26 mouse cellular contexts compared by ENCODE assay signal in genomic region chr8:128648071-128648470, GRCm38 (mm10). TPM values are rescaled to one million over a fixed set of nuclear protein-coding genes. Genes with fewer than 3 reads are reported as not detected.
DNase-seq lines count a peak whose midpoint lies in the region; ATAC-seq and TF ChIP-seq lines count a peak whose summit lies in the region.
"Had no signal": no experiment of that assay in that cellular context is flagged by ENCODE, and none has a peak within 500 bp of the region (broad histone marks: within the 10 kb centered on the region; RNA-seq: fewer than 3 reads in every experiment).

No protein-coding gene starts in this region.

- no peaks in the 10 kb centered on the region for H3K36me3 ChIP-seq in intestine, embryonic 15.5 days
- H3K36me3 ChIP-seq in intestine, postnatal 0 days (ENCODE audit: control insufficient read depth, insufficient read depth), result no peaks in the 10 kb centered on the region
- H3K36me3 ChIP-seq: embryonic facial prominence, embryonic 12.5 days; hindbrain, embryonic 10.5 days; limb, embryonic 15.5 days; midbrain, embryonic 10.5 days; stomach, embryonic 15.5 days had no signal

- no peaks in the 10 kb centered on the region for H3K4me1 ChIP-seq in intestine, embryonic 15.5 days (replicated peaks)
- H3K4me1 ChIP-seq in intestine, postnatal 0 days (replicated peaks; ENCODE audit: control insufficient read depth, insufficient read depth, low read length), result no peaks in the 10 kb centered on the region
- H3K4me1 ChIP-seq: embryonic facial prominence, embryonic 12.5 days; hindbrain, embryonic 10.5 days; limb, embryonic 15.5 days; midbrain, embryonic 10.5 days; stomach, embryonic 15.5 days had no signal

- no peak for TF ChIP-seq CTCF in intestine, postnatal 0 days (IDR thresholded peaks at IDR 0.05; ENCODE audit: low read depth)

- H3K27me3 ChIP-seq in intestine, embryonic 15.5 days (replicated peaks), result no peaks in the 10 kb centered on the region
- no peaks in the 10 kb centered on the region for H3K27me3 ChIP-seq in intestine, postnatal 0 days (replicated peaks; ENCODE audit: control insufficient read depth, insufficient read depth, low read length)
- H3K27me3 ChIP-seq: embryonic facial prominence, embryonic 12.5 days; limb, embryonic 15.5 days; stomach, embryonic 15.5 days had no signal

- no peaks in the 10 kb centered on the region for H3K9me3 ChIP-seq in intestine, embryonic 15.5 days
- H3K9me3 ChIP-seq in intestine, postnatal 0 days (ENCODE audit: control insufficient read depth), result no peaks in the 10 kb centered on the region
- H3K9me3 ChIP-seq: embryonic facial prominence, embryonic 12.5 days; hindbrain, embryonic 10.5 days; limb, embryonic 15.5 days; midbrain, embryonic 10.5 days; stomach, embryonic 15.5 days had no signal

- peak; percentile 31 to 93 for DNase-seq in adrenal gland, adult (ENCODE audit: inconsistent age in 2 of 2, low spot score in 1 of 2)
- no peak for DNase-seq in adrenal gland, postnatal 25 days
- peak; percentile 18 for DNase-seq in urinary bladder, postnatal 14 days (ENCODE audit: low spot score)
- no peak for DNase-seq in urinary bladder, adult 2 months (ENCODE audit: low spot score)
- DNase-seq in adrenal gland, postnatal 36 days, result peak; percentile 40 to 49
- DNase-seq: cerebellum, adult 18-20 months; cerebellum, postnatal 25 days; gastrocnemius, postnatal 14 days; heart, adult 11 months; left cerebral cortex, postnatal 4 days; lung, embryonic 14.5 days had no signal

- H3K4me3 ChIP-seq in intestine, embryonic 15.5 days (replicated peaks), result no peak overlapping the region
- H3K4me3 ChIP-seq in intestine, postnatal 0 days (ENCODE audit: low read depth, low read length), result no peak overlapping the region
- H3K4me3 ChIP-seq: embryonic facial prominence, embryonic 12.5 days; hindbrain, embryonic 10.5 days; left cerebral cortex, adult 2 months; limb, embryonic 15.5 days; midbrain, embryonic 10.5 days; stomach, embryonic 15.5 days had no signal

- no peak overlapping the region for H3K9ac ChIP-seq in intestine, embryonic 15.5 days
- no peak overlapping the region for H3K9ac ChIP-seq in intestine, postnatal 0 days (ENCODE audit: low read depth, low read length)
- H3K9ac ChIP-seq: embryonic facial prominence, embryonic 12.5 days; limb, embryonic 15.5 days; liver, embryonic 14.5 days; lung, embryonic 14.5 days; stomach, embryonic 15.5 days had no signal

- no peak overlapping the region for H3K27ac ChIP-seq in intestine, embryonic 15.5 days
- H3K27ac ChIP-seq in intestine, postnatal 0 days (ENCODE audit: low read depth, low read length), result no peak overlapping the region
- H3K27ac ChIP-seq: embryonic facial prominence, embryonic 12.5 days; hindbrain, embryonic 10.5 days; kidney, postnatal 0 days; left cerebral cortex, adult 2 months; limb, embryonic 15.5 days; liver, embryonic 14.5 days; midbrain, embryonic 10.5 days; stomach, embryonic 15.5 days had no signal

- ATAC-seq in intestine, embryonic 15.5 days, result no peak
- ATAC-seq in intestine, postnatal 0 days, result no peak
- ATAC-seq: forebrain, embryonic 16.5 days; hindbrain, embryonic 16.5 days; intestine, embryonic 16.5 days; midbrain, embryonic 16.5 days had no signal

- H3K4me2 ChIP-seq in intestine, embryonic 15.5 days (replicated peaks), result no peak overlapping the region
- no peak overlapping the region for H3K4me2 ChIP-seq in intestine, postnatal 0 days (replicated peaks; ENCODE audit: low read depth)
- H3K4me2 ChIP-seq: embryonic facial prominence, embryonic 12.5 days; heart, embryonic 11.5 days; limb, embryonic 15.5 days; lung, embryonic 14.5 days; stomach, embryonic 15.5 days had no signal

RNA-seq across cellular contexts. Expression of gene Itgb1, which starts 37.4 kb away (rescaled TPM):
- total RNA-seq in adrenal gland, postnatal 25 days (2021), result 286 and 300 TPM in 2 replicates
- 398 and 501 TPM in 2 replicates for polyA plus RNA-seq in urinary bladder, adult 2 months (2012; rRNA removed)
- total RNA-seq in adrenal gland, postnatal 36 days (2021), result 100 to 1,000 TPM; 280 to 291 TPM
- polyA plus RNA-seq in intestine, embryonic 15.5 days (2015; fragmentation: Nextera tagmentation; extraction: Ambion mirVana), result 261 and 305 TPM in 2 replicates
- 185 and 188 TPM in 2 replicates for polyA plus RNA-seq in intestine, postnatal 0 days (2015; fragmentation: Nextera tagmentation; extraction: Ambion mirVana)

Comparison
In these comparisons a context has a peak if more than half of its experiments do, and no peak if none do; other contexts are left out.
1. DNase-seq: peak in adrenal gland, adult (2 of 2), urinary bladder, postnatal 14 days (single experiment) and adrenal gland, postnatal 36 days (2 of 2); none in adrenal gland, postnatal 25 days (single experiment) and urinary bladder, adult 2 months (single experiment).